8 mouse cellular contexts compared by ENCODE assay signal in genomic region chr7:71023253-71023945, GRCm38 (mm10).
DNase-seq lines count a peak whose midpoint lies in the region; ATAC-seq lines count a peak whose summit lies in the region.

No protein-coding gene starts in this region.

- peak overlapping the region; percentile 66 for H3K4me2 ChIP-seq in hindbrain, embryonic 15.5 days

- no peaks in the 10 kb centered on the region for H3K36me3 ChIP-seq in hindbrain, embryonic 15.5 days

- no peaks in the 10 kb centered on the region for H3K27me3 ChIP-seq in hindbrain, embryonic 15.5 days

- peak overlapping the region; percentile 34; the same call in 1 of the 2 replicates for H3K9ac ChIP-seq in hindbrain, embryonic 15.5 days

- H3K9me3 ChIP-seq in hindbrain, embryonic 15.5 days: no peaks in the 10 kb centered on the region

- peak; percentile 31 to 41 for DNase-seq in cerebellum, postnatal 10 days
- DNase-seq in cerebellum, adult 9-10 months: no peak
- DNase-seq in embryo, embryonic 10 days (ENCODE audit: low spot score): peak; percentile 86
- DNase-seq in mesoderm, embryonic 11.5 days (ENCODE audit: low read depth, low spot score): peak; percentile 82
- no peak for DNase-seq in right cerebral cortex, adult 18-20 months
- DNase-seq in gastrocnemius, postnatal 25 days: no peak
- no peak for DNase-seq in gastrocnemius, postnatal 10 days

- H3K4me3 ChIP-seq in hindbrain, embryonic 15.5 days: peak overlapping the region; percentile 34

- WGBS in hindbrain, embryonic 15.5 days: 4% methylated on average over 16 of the region's 16 CpGs

- peak overlapping the region; percentile 49 for H3K27ac ChIP-seq in hindbrain, embryonic 15.5 days (replicated peaks)

- peaks cover 21% of the 10 kb centered on the region for H3K4me1 ChIP-seq in hindbrain, embryonic 15.5 days (replicated peaks)

- peak; percentile 84 for ATAC-seq in hindbrain, embryonic 15.5 days (ENCODE audit: low FRiP score, low read depth)

Comparison
In these comparisons a context has a peak if more than half of its experiments do, and no peak if none do; other contexts are left out.
1. DNase-seq: peak in cerebellum, postnatal 10 days (2 of 2), embryo, embryonic 10 days (single experiment) and mesoderm, embryonic 11.5 days (single experiment); none in cerebellum, adult 9-10 months (single experiment), right cerebral cortex, adult 18-20 months (single experiment), gastrocnemius, postnatal 25 days (single experiment) and gastrocnemius, postnatal 10 days (single experiment).